Mouse (Mus musculus) MEL (cell line): Measurements from ENCODE around the gene 4921517D22Rik. TPM values are rescaled to one million over a fixed set of nuclear protein-coding genes. Genes with fewer than 3 reads are reported as not detected.
"Not testable (repeated sequence)": the region's sequence is repeated elsewhere in the genome, so short reads cannot be mapped to it uniquely, and the experiment has no call there.

Experiments
- DNase-seq: peaks from one replicate; pipeline ENCODE4 v3.0.0; 2011; ENCODE audit warnings: low read depth, low spot score
- H3K27ac ChIP-seq: 2 replicates; pipeline ENCODE4 v1.5.1; 2012; ENCODE audit warnings: low read depth, mild to moderate bottlenecking, control low read depth, low read length, moderate library complexity; ENCODE audit not compliant: control insufficient read depth
- H3K27me3 ChIP-seq, 2 experiments: fragments of 150-350 bp in 1 of 2; sonication (generic) in 1 of 2; 2 replicates each; pipeline ENCODE4 v1.6.1; 2012; ENCODE audit warnings: low read length in 2 of 2, mild to moderate bottlenecking in 2 of 2, improper control_type of control experiment in 1 of 2, moderate library complexity in 1 of 2; ENCODE audit not compliant: insufficient read depth in 2 of 2, control insufficient read depth in 1 of 2
- H3K36me3 ChIP-seq, 2 experiments: 2 replicates each; pipeline ENCODE4 v1.6.1; 2012 to 2014; ENCODE audit warnings: low read length in 2 of 2, improper control_type of control experiment in 1 of 2, inconsistent platforms in 1 of 2, mild to moderate bottlenecking in 1 of 2; ENCODE audit not compliant: insufficient read depth in 2 of 2, control insufficient read depth in 1 of 2
- H3K4me1 ChIP-seq, 2 experiments: fragments of 150-350 bp in 1 of 2; sonication (generic) in 1 of 2; 2 replicates each; pipeline ENCODE4 v1.6.1; 2012; ENCODE audit warnings: low read length in 2 of 2, improper control_type of control experiment in 1 of 2, mild to moderate bottlenecking in 1 of 2; ENCODE audit not compliant: insufficient read depth in 2 of 2, control insufficient read depth in 1 of 2
- H3K4me3 ChIP-seq, 2 experiments: fragments of 150-350 bp in 1 of 2; sonication (generic) in 1 of 2; 2 replicates each; pipeline ENCODE4 v1.5.1; 2012; ENCODE audit warnings: low read depth in 2 of 2, low read length in 2 of 2, mild to moderate bottlenecking in 2 of 2, moderate library complexity in 2 of 2, control low read depth in 1 of 2, improper control_type of control experiment in 1 of 2; ENCODE audit not compliant: control insufficient read depth in 1 of 2, insufficient read depth in 1 of 2
- H3K79me2 ChIP-seq: 2 replicates; pipeline ENCODE4 v1.6.1; 2012; ENCODE audit warnings: mild to moderate bottlenecking, low read length, moderate library complexity; ENCODE audit not compliant: control insufficient read depth, poor library complexity, insufficient read depth
- H3K9ac ChIP-seq: 2 replicates; pipeline ENCODE4 v1.6.1; 2012; ENCODE audit warnings: low read depth, mild to moderate bottlenecking, control low read depth, low read length, moderate library complexity; ENCODE audit not compliant: control insufficient read depth, poor library complexity, severe bottlenecking
- H3K9me3 ChIP-seq: fragments of 150-350 bp; sonication (generic); replicated peaks from 2 replicates; pipeline ENCODE4 v1.6.1; 2012; ENCODE audit warnings: mild to moderate bottlenecking, low read length, improper control_type of control experiment, moderate library complexity; ENCODE audit not compliant: insufficient read depth
- BHLHE40 ChIP-seq: IDR thresholded peaks from 2 replicates; pipeline ENCODE4 v1.6.1; 2012; ENCODE audit warnings: low read depth, mild to moderate bottlenecking, inconsistent platforms, low read length, improper control_type of control experiment, borderline replicate concordance
- CHD2 ChIP-seq: IDR thresholded peaks from 2 replicates; pipeline ENCODE4 v1.6.1; 2011; ENCODE audit warnings: low read length, improper control_type of control experiment
- E2F4 ChIP-seq: IDR thresholded peaks from 2 replicates; pipeline ENCODE4 v1.6.1; 2011; ENCODE audit warnings: low read depth, low read length, improper control_type of control experiment, borderline replicate concordance
- EP300 ChIP-seq, 2 experiments: IDR thresholded peaks; 2 replicates each; pipeline ENCODE4 v1.6.1; 2011; ENCODE audit warnings: improper control_type of control experiment in 2 of 2, low read length in 2 of 2, low read depth in 1 of 2, mild to moderate bottlenecking in 1 of 2
- GABPA ChIP-seq: IDR thresholded peaks from 2 replicates; pipeline ENCODE4 v1.6.1; 2012; ENCODE audit warnings: low read depth, mild to moderate bottlenecking, inconsistent platforms, low read length, improper control_type of control experiment, moderate library complexity
- GATA1 ChIP-seq: IDR thresholded peaks from 2 replicates; pipeline ENCODE4 v1.6.1; 2011; ENCODE audit warnings: low read depth, low read length, improper control_type of control experiment
- JUND ChIP-seq: IDR thresholded peaks from 2 replicates; pipeline ENCODE4 v1.6.1; 2011; ENCODE audit warnings: low read depth, mild to moderate bottlenecking, improper control_type of control experiment, low read length
- KAT2A ChIP-seq: conservative IDR thresholded peaks from 2 replicates; pipeline ENCODE4 v1.6.1; 2012; ENCODE audit warnings: low read depth, low read length, improper control_type of control experiment, inconsistent platforms
- MAZ ChIP-seq: IDR thresholded peaks from 2 replicates; pipeline ENCODE4 v1.6.1; 2012; ENCODE audit warnings: low read depth, mild to moderate bottlenecking, inconsistent platforms, low read length, improper control_type of control experiment
- MEF2A ChIP-seq: IDR thresholded peaks from 2 replicates; pipeline ENCODE4 v1.6.1; 2014; ENCODE audit warnings: low read depth, mild to moderate bottlenecking, inconsistent platforms, low read length, improper control_type of control experiment; ENCODE audit not compliant: poor library complexity, insufficient replicate concordance, severe bottlenecking; ENCODE audit errors: extremely low read depth
- POLR2A ChIP-seq, 2 experiments: IDR thresholded peaks; 2 replicates each; pipeline ENCODE4 v1.6.1; 2011 to 2012; ENCODE audit warnings: low read length in 2 of 2, mild to moderate bottlenecking in 2 of 2, control low read depth in 1 of 2, improper control_type of control experiment in 1 of 2, low read depth in 1 of 2, moderate library complexity in 1 of 2; ENCODE audit not compliant: control insufficient read depth in 1 of 2, insufficient read depth in 1 of 2, poor library complexity in 1 of 2
- POLR2AphosphoS2 ChIP-seq: IDR thresholded peaks from 2 replicates; pipeline ENCODE4 v1.6.1; 2011; ENCODE audit warnings: low read length, improper control_type of control experiment
- POLR2AphosphoS5 ChIP-seq: IDR thresholded peaks from 2 replicates; pipeline ENCODE4 v1.6.1; 2012; ENCODE audit warnings: low read depth, borderline replicate concordance, mild to moderate bottlenecking, inconsistent platforms, low read length, moderate library complexity, mixed read lengths
- RCOR1 ChIP-seq: IDR thresholded peaks from 2 replicates; pipeline ENCODE4 v1.6.1; 2012; ENCODE audit warnings: low read depth, mild to moderate bottlenecking, inconsistent platforms, low read length, improper control_type of control experiment
- SMC3 ChIP-seq: IDR thresholded peaks from 2 replicates; pipeline ENCODE4 v1.6.1; 2011; ENCODE audit warnings: low read depth, low read length, improper control_type of control experiment
- TAL1 ChIP-seq: IDR thresholded peaks from 2 replicates; pipeline ENCODE4 v1.6.1; 2012; ENCODE audit warnings: mild to moderate bottlenecking, inconsistent platforms, low read length, moderate library complexity, mixed read lengths
- TCF12 ChIP-seq: IDR thresholded peaks from 2 replicates; pipeline ENCODE4 v1.6.1; 2014; ENCODE audit warnings: low read depth, mild to moderate bottlenecking, inconsistent platforms, low read length, improper control_type of control experiment, moderate library complexity
- ZC3H11A ChIP-seq: IDR thresholded peaks from 2 replicates; pipeline ENCODE4 v1.6.1; 2012; ENCODE audit warnings: low read depth, mild to moderate bottlenecking, inconsistent platforms, low read length, improper control_type of control experiment
- ZKSCAN1 ChIP-seq: IDR thresholded peaks from 2 replicates; pipeline ENCODE4 v1.6.1; 2012; ENCODE audit warnings: low read depth, mild to moderate bottlenecking, inconsistent platforms, low read length, improper control_type of control experiment, moderate library complexity
- ZMIZ1 ChIP-seq: IDR thresholded peaks from 2 replicates; pipeline ENCODE4 v1.6.1; 2012; ENCODE audit warnings: low read depth, mild to moderate bottlenecking, inconsistent platforms, low read length, improper control_type of control experiment, moderate library complexity
- polyA plus RNA-seq, 2 experiments: library from polyadenylated mRNA; stranded (reverse) in 1 of 2; unstranded in 1 of 2; fragments of >175 nt in 1 of 2; fragments of >200 nt in 1 of 2; gene quantifications; 2 replicates each; pipeline versions ENCODE4 v1.2.1 to v1.2.4; 2012; ENCODE audit warnings: low replicate concordance in 2 of 2, low read depth in 1 of 2; ENCODE audit not compliant: insufficient read length in 2 of 2, insufficient read depth in 1 of 2, missing spikeins in 1 of 2
- total RNA-seq: library from RNA; depleted of rRNA; stranded (reverse); fragments of 300-350 nt; gene quantifications from 2 replicates; pipeline ENCODE4 v1.2.3, GENCODE M21; 2012

Gene 4921517D22Rik
- total and polyA plus RNA-seq, 3 experiments = not detected

- Histone ChIP-seq H3K27me3 (peaks cover 0 to 2% of the 10 kb centered on the region in 2 experiments; a peak in 1 of 4 replicates), H3K27ac (no peak overlapping the region), H3K9me3 (no peaks in the 10 kb centered on the region), H3K9ac (no peak overlapping the region), H3K79me2 (no peaks in the 10 kb centered on the region), H3K36me3 (peaks cover 0 to 4% of the 10 kb centered on the region in 2 experiments; a peak in 2 of 4 replicates), H3K4me1 (peaks cover 0 to 6% of the 10 kb centered on the region in 2 experiments; a peak in 3 of 4 replicates), H3K4me3 (no peak overlapping the region)
- TF ChIP-seq MAZ (no peak), POLR2AphosphoS5 (no peak), GABPA (no peak), TAL1 (peak; percentile 11; the same call in 1 of the 2 replicates), CHD2 (no peak), GATA1 (peak; percentile 55), EP300 (IDR thresholded peaks at IDR 0.05; ENCODE audit: low read depth in 1 of 2, low read length in 2 of 2) (peak; percentile 49 to 51)
- DNase-seq = peak; percentile 51
Measured at GRCm38 (mm10) chr13:59719475-59719874, 25.6 kb upstream of the 4921517D22Rik start.

GRCm38 (mm10) chr13:59718857-59719440, 25.0 kb upstream of the 4921517D22Rik start:
- H3K9me3 ChIP-seq, H3K4me3 ChIP-seq, H3K9ac ChIP-seq, H3K27me3 ChIP-seq, H3K27ac ChIP-seq, DNase-seq, H3K79me2 ChIP-seq, H3K4me1 ChIP-seq, H3K36me3 ChIP-seq: not testable (repeated sequence)

GRCm38 (mm10) chr13:59713710-59714109, 19.8 kb upstream of the 4921517D22Rik start:
- no peak overlapping the region for H3K4me3 ChIP-seq
- H3K9me3 ChIP-seq = no peaks in the 10 kb centered on the region
- no peaks in the 10 kb centered on the region for H3K79me2 ChIP-seq
- TF ChIP-seq E2F4 (no peak), TCF12 (no peak), GABPA (no peak), ZKSCAN1 (no peak), BHLHE40 (no peak), KAT2A (no peak), MEF2A (no peak), GATA1 (no peak), POLR2AphosphoS2 (no peak), ZMIZ1 (no peak), ZC3H11A (no peak), SMC3 (no peak), JUND (no peak), MAZ (no peak), POLR2A (IDR thresholded peaks at IDR 0.05; ENCODE audit: control insufficient read depth in 1 of 2, insufficient read depth in 1 of 2, low read depth in 1 of 2, low read length in 2 of 2, poor library complexity in 1 of 2) (no peak), RCOR1 (no peak)
- no peak overlapping the region for H3K27ac ChIP-seq
- H3K27me3 ChIP-seq = peaks cover 2 to 8% of the 10 kb centered on the region in 2 experiments; a peak in 3 of 4 replicates
- DNase-seq = no peak
- H3K4me1 ChIP-seq = no peaks in the 10 kb centered on the region
- no peak overlapping the region for H3K9ac ChIP-seq
- no peaks in the 10 kb centered on the region for H3K36me3 ChIP-seq

- not testable (repeated sequence) for H3K9me3 ChIP-seq, H3K9ac ChIP-seq, DNase-seq, H3K27ac ChIP-seq, H3K4me1 ChIP-seq, H3K4me3 ChIP-seq, H3K36me3 ChIP-seq, H3K79me2 ChIP-seq, H3K27me3 ChIP-seq
Measured at GRCm38 (mm10) chr13:59711984-59712383, 18.1 kb upstream of the 4921517D22Rik start, which contains the start of gene Spata31d1b. TSS of gene Spata31d1b (plus strand) at chr13:59712284.
